Mouse (Mus musculus): ENCODE data around the gene Lsamp. TPM values are rescaled to one million over a fixed set of nuclear protein-coding genes. Genes with fewer than 3 reads are reported as not detected.

Lsamp gene
- polyA plus RNA-seq, 1 experiment from 2014 or later: 5.5 TPM

GRCm38 (mm10) chr16:41125051-41125450, 1140.9 kb downstream of the Lsamp start:
- Histone ChIP-seq H3K9me3 (ENCODE audit: control insufficient read depth, low read length) (no peaks in the 10 kb centered on the region), H3K27ac (ENCODE audit: low read depth, low read length) (no peak overlapping the region), H3K27me3 (ENCODE audit: control insufficient read depth, insufficient read depth, low read length) (no peaks in the 10 kb centered on the region), H3K4me3 (ENCODE audit: low read length) (no peak overlapping the region), H3K36me3 (ENCODE audit: control insufficient read depth, insufficient read depth, low read length) (no peaks in the 10 kb centered on the region), H3K9ac (ENCODE audit: low read depth, low read length) (no peak overlapping the region), H3K4me1 (ENCODE audit: control insufficient read depth, insufficient read depth, low read length) (no peaks in the 10 kb centered on the region), H3K4me2 (replicated peaks; ENCODE audit: low read depth, low read length) (no peak overlapping the region)
- no peak for ATAC-seq (ENCODE audit: low FRiP score, low TSS enrichment)
- WGBS: 82% methylated on average over 2 of the region's 2 CpGs

GRCm38 (mm10) chr16:41131053-41131452, 1146.9 kb downstream of the Lsamp start:
- Histone ChIP-seq H3K27me3 (ENCODE audit: control insufficient read depth, insufficient read depth, low read length) (no peaks in the 10 kb centered on the region), H3K4me2 (replicated peaks; ENCODE audit: low read depth, low read length) (no peak overlapping the region), H3K4me3 (ENCODE audit: low read length) (no peak overlapping the region), H3K27ac (ENCODE audit: low read depth, low read length) (no peak overlapping the region), H3K36me3 (ENCODE audit: control insufficient read depth, insufficient read depth, low read length) (no peaks in the 10 kb centered on the region), H3K9ac (ENCODE audit: low read depth, low read length) (no peak overlapping the region), H3K4me1 (ENCODE audit: control insufficient read depth, insufficient read depth, low read length) (no peaks in the 10 kb centered on the region), H3K9me3 (ENCODE audit: control insufficient read depth, low read length) (no peaks in the 10 kb centered on the region)
- 65% methylated on average over 4 of the region's 4 CpGs for WGBS
- ATAC-seq (ENCODE audit: low FRiP score, low TSS enrichment): no peak

DNA sequence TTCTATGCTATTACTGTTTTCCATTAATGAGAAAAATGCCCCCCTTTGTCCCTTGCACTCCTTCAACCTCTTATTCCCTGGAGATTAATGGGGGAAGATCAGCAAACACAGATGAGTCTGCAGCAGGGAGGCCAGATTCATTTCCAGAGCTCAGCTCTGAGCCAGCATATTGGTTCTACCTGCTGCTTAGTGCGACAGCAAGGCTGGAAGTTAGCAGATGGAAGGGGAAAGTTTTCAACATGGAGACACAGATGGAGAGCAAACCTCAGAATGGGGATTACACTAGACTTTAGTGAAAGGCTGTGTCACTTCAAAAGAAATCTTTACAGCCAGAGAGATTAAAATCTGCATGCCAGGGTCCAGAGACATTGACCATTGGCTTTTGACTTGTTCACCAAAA, 1188.7 kb downstream of the Lsamp start:
- no peak overlapping the region for H3K9ac ChIP-seq (ENCODE audit: low read depth, low read length)
- no peak overlapping the region for H3K27ac ChIP-seq (ENCODE audit: low read depth, low read length)
- no peak overlapping the region for H3K4me3 ChIP-seq (ENCODE audit: low read length)
- 86% methylated on average over 1 of the region's 1 CpGs for WGBS
- no peak overlapping the region for H3K4me2 ChIP-seq (replicated peaks; ENCODE audit: low read depth, low read length)
- no peaks in the 10 kb centered on the region for H3K9me3 ChIP-seq (ENCODE audit: control insufficient read depth, low read length)
- H3K36me3 ChIP-seq (ENCODE audit: control insufficient read depth, insufficient read depth, low read length): no peaks in the 10 kb centered on the region
- no peaks in the 10 kb centered on the region for H3K4me1 ChIP-seq (ENCODE audit: control insufficient read depth, insufficient read depth, low read length)
- H3K27me3 ChIP-seq (ENCODE audit: control insufficient read depth, insufficient read depth, low read length): no peaks in the 10 kb centered on the region
- ATAC-seq (ENCODE audit: low FRiP score, low TSS enrichment): no peak

GRCm38 (mm10) chr16:41179557-41179956, 1195.4 kb downstream of the Lsamp start:
- Histone ChIP-seq H3K4me1 (ENCODE audit: control insufficient read depth, insufficient read depth, low read length) (no peaks in the 10 kb centered on the region), H3K27ac (ENCODE audit: low read depth, low read length) (no peak overlapping the region), H3K4me3 (ENCODE audit: low read length) (no peak overlapping the region), H3K9ac (ENCODE audit: low read depth, low read length) (no peak overlapping the region), H3K4me2 (replicated peaks; ENCODE audit: low read depth, low read length) (no peak overlapping the region), H3K9me3 (ENCODE audit: control insufficient read depth, low read length) (no peaks in the 10 kb centered on the region), H3K36me3 (ENCODE audit: control insufficient read depth, insufficient read depth, low read length) (no peaks in the 10 kb centered on the region), H3K27me3 (ENCODE audit: control insufficient read depth, insufficient read depth, low read length) (no peaks in the 10 kb centered on the region)
- 51% methylated on average over 3 of the region's 3 CpGs for WGBS
- no peak for ATAC-seq (ENCODE audit: low FRiP score, low TSS enrichment)

DNA sequence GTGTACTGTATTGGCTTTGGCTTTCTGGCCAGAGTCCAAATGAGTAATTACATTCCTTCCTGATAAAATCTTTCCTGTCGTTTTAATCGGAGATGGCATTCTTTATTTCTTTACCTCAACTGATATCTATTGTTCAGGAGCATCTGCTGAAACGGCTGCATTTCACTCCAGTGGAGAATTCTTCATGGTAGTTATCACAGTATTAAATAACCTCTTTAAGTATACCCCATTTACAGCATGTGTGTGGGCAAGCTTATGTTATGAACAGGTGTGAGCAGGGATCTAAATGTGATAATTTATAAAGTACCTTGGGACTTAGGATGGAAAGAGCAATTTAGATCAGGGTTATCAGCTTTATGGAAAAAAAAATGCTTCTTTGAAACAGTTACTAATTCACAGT, 1196.7 kb downstream of the Lsamp start:
- H3K4me3 ChIP-seq (ENCODE audit: low read length): no peak overlapping the region
- no peak overlapping the region for H3K4me2 ChIP-seq (replicated peaks; ENCODE audit: low read depth, low read length)
- no peak overlapping the region for H3K9ac ChIP-seq (ENCODE audit: low read depth, low read length)
- no peaks in the 10 kb centered on the region for H3K4me1 ChIP-seq (ENCODE audit: control insufficient read depth, insufficient read depth, low read length)
- no peaks in the 10 kb centered on the region for H3K36me3 ChIP-seq (ENCODE audit: control insufficient read depth, insufficient read depth, low read length)
- no peak overlapping the region for H3K27ac ChIP-seq (ENCODE audit: low read depth, low read length)
- WGBS: 59% methylated on average over 3 of the region's 3 CpGs
- no peaks in the 10 kb centered on the region for H3K9me3 ChIP-seq (ENCODE audit: control insufficient read depth, low read length)
- no peaks in the 10 kb centered on the region for H3K27me3 ChIP-seq (ENCODE audit: control insufficient read depth, insufficient read depth, low read length)
- no peak for ATAC-seq (ENCODE audit: low FRiP score, low TSS enrichment)

DNA sequence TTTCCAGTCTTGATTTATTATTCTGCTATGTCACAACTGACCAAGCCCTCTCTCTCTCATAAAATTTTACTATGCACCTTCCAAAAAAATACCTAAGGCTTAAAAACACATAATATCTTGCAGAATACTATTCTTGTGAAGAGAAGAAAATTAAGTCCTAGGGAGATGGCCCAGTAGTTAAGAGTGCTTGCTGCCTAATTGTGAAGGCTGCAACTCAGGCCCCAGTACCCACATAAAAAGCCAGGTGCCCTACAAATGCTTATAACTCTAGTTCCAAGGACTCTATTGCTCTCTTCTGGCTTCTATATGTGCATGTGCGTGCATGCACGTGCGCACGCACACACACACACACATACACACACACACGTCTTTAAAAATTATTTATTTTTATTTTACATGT, 1225.9 kb downstream of the Lsamp start:
- no peaks in the 10 kb centered on the region for H3K9me3 ChIP-seq (ENCODE audit: control insufficient read depth, low read length)
- ATAC-seq (ENCODE audit: low FRiP score, low TSS enrichment): no peak
- H3K27ac ChIP-seq (ENCODE audit: low read depth, low read length): no peak overlapping the region
- no peaks in the 10 kb centered on the region for H3K36me3 ChIP-seq (ENCODE audit: control insufficient read depth, insufficient read depth, low read length)
- 98% methylated on average over 5 of the region's 5 CpGs for WGBS
- no peaks in the 10 kb centered on the region for H3K4me1 ChIP-seq (ENCODE audit: control insufficient read depth, insufficient read depth, low read length)
- no peak overlapping the region for H3K4me3 ChIP-seq (ENCODE audit: low read length)
- no peaks in the 10 kb centered on the region for H3K27me3 ChIP-seq (ENCODE audit: control insufficient read depth, insufficient read depth, low read length)
- no peak overlapping the region for H3K4me2 ChIP-seq (replicated peaks; ENCODE audit: low read depth, low read length)
- H3K9ac ChIP-seq (ENCODE audit: low read depth, low read length): no peak overlapping the region

- ATAC-seq (ENCODE audit: low FRiP score, low TSS enrichment): no peak
- no peak overlapping the region for H3K27ac ChIP-seq (ENCODE audit: low read depth, low read length)
- H3K4me1 ChIP-seq (ENCODE audit: control insufficient read depth, insufficient read depth, low read length): no peaks in the 10 kb centered on the region
- no peak overlapping the region for H3K4me2 ChIP-seq (replicated peaks; ENCODE audit: low read depth, low read length)
- H3K9ac ChIP-seq (ENCODE audit: low read depth, low read length): no peak overlapping the region
- H3K4me3 ChIP-seq (ENCODE audit: low read length): no peak overlapping the region
- H3K27me3 ChIP-seq (ENCODE audit: control insufficient read depth, insufficient read depth, low read length): no peaks in the 10 kb centered on the region
- H3K36me3 ChIP-seq (ENCODE audit: control insufficient read depth, insufficient read depth, low read length): no peaks in the 10 kb centered on the region
- H3K9me3 ChIP-seq (ENCODE audit: control insufficient read depth, low read length): no peaks in the 10 kb centered on the region
Observed at GRCm38 (mm10) chr16:41235829-41236228, 1251.7 kb downstream of the Lsamp start.

DNA sequence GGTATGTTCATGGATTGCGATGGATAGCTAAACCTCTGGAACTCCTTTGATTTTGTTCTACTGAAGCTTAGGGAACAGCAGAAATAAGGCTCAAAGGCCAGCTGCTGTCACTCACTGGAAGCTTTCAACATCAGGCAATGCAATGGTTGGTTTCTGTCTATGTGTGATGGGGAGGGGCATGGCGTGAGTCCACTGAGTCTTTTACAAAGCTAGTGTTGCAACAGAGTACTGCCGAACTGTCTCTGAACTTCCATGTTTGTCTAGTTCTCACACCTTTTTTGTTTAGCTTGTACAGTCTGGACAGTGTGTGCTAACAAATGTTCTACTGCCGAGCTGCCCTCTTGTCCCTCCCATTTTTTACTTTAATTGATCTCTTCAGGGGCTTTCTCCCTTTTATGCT, 1258.7 kb downstream of the Lsamp start:
- Histone ChIP-seq H3K4me1 (ENCODE audit: control insufficient read depth, insufficient read depth, low read length) (no peaks in the 10 kb centered on the region), H3K9me3 (ENCODE audit: control insufficient read depth, low read length) (no peaks in the 10 kb centered on the region), H3K27me3 (ENCODE audit: control insufficient read depth, insufficient read depth, low read length) (no peaks in the 10 kb centered on the region), H3K27ac (ENCODE audit: low read depth, low read length) (no peak overlapping the region), H3K36me3 (ENCODE audit: control insufficient read depth, insufficient read depth, low read length) (no peaks in the 10 kb centered on the region), H3K4me3 (ENCODE audit: low read length) (no peak overlapping the region), H3K4me2 (replicated peaks; ENCODE audit: low read depth, low read length) (no peak overlapping the region), H3K9ac (ENCODE audit: low read depth, low read length) (no peak overlapping the region)
- 62% methylated on average over 4 of the region's 4 CpGs for WGBS
- no peak for ATAC-seq (ENCODE audit: low FRiP score, low TSS enrichment)

DNA sequence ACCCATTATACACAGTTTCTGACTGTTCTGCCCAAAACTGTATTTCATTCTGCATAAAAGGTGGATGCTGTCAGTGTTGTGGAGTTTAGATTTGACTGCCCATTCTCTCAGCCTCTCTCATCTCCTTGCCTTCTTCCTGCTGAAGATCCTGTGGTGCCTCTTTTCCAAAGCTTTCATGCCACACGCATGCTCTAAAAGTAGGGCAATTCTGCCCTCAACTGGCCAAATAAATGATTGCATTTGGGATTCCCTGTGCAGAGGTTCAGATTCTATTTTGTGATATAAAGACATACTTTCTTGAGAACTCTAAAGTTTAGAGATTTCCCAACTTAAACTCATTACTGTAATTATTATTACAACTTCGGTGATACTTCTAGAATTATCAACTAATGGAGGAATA, 1260.5 kb downstream of the Lsamp start:
- Histone ChIP-seq H3K27ac (ENCODE audit: low read depth, low read length) (no peak overlapping the region), H3K4me3 (ENCODE audit: low read length) (no peak overlapping the region), H3K36me3 (ENCODE audit: control insufficient read depth, insufficient read depth, low read length) (no peaks in the 10 kb centered on the region), H3K27me3 (ENCODE audit: control insufficient read depth, insufficient read depth, low read length) (no peaks in the 10 kb centered on the region), H3K9me3 (ENCODE audit: control insufficient read depth, low read length) (no peaks in the 10 kb centered on the region), H3K4me2 (replicated peaks; ENCODE audit: low read depth, low read length) (no peak overlapping the region), H3K9ac (ENCODE audit: low read depth, low read length) (no peak overlapping the region), H3K4me1 (ENCODE audit: control insufficient read depth, insufficient read depth, low read length) (no peaks in the 10 kb centered on the region)
- WGBS: 10% methylated on average over 2 of the region's 2 CpGs
- ATAC-seq (ENCODE audit: low FRiP score, low TSS enrichment): no peak

Data from kidney, embryonic 14.5 days (tissue).